Mouse (Mus musculus) CD8-positive naive resting alpha-beta T cell, adult 57 days (primary cell): ENCODE results near the gene Slc27a1. TPM values are rescaled to one million over a fixed set of nuclear protein-coding genes. Genes with fewer than 3 reads are reported as not detected.

ENCODE experiments used
- total RNA-seq: library from RNA; stranded (reverse); gene quantifications from one replicate; pipeline ENCODE4 v1.2.4, GENCODE M21; 2023

Slc27a1 gene
- total RNA-seq = 6.8 TPM

DNA sequence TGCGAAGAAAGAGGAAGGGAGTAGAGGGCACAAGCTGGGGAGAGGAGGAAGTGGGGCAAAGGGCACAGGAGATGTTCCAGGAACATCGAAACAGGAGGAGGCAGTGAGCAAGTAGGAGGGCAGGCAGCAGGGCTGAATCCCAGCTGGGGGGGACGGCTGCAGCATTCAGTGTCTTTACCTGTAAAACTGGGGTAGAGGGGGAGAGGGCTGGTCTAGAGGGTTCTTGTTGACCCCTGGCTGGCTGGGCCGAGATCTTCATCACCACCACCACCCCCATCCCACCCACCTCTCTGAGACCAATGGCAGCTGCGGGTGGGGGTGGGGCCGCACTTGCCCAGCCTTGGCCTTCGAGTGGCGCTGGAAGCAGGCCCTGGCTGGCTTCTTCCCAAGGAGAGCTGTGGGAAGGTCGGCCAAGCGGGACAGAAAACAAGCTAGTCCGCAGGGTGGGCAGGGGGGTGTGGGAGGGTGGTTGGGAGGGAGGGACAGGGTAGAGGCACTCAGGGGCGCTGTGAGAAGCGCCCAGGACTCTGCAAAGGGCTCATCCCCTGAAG is at the start of gene Slc27a1:
Gene Slc27a1 (plus strand): TSS at position 496 of the 551 bp plus-strand sequence.

DNA sequence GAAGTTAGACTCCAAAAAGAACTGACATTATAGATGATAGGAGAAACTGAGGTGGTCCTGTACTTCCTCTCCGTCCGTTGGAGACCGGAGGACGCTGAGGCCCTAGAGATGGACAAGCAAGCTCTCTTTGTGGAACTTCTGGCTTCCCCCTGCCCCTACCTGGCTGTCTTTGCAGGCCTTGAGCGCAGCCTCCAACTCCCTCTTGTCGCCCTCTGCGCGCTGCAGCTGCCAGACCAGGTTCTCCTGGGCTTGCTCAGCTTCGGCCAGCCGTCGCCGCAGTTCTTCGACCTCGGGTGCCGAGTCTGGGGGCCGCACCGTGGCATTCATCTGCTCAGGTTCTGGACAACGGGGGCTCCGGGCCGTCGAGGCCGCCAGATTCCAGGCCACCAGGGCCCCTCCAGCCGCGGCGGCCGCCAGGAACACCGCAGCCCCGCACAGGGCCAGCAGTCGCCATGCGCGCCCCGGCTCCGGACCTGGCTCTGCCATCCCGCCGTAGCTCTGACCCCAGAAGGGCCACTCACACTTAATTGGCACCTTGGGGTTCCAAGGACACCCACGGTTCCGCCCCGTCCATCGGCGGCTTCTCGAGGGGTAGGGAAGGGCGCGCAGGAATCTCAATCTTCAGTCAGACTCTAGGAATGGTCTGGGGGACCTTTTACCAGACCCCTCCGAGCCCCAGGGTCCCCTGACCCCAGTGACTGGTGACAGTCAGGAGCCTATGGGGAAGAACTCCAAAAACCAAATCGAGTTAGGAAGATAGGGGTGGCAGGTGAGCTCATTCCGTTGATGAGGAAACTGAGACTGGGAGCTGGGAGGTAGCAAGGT is 43.2 kb upstream of the Slc27a1 start, which contains the start of gene Ccdc194:
Gene Ccdc194 (minus strand): TSS at position 486 of the 825 bp plus-strand sequence.

DNA sequence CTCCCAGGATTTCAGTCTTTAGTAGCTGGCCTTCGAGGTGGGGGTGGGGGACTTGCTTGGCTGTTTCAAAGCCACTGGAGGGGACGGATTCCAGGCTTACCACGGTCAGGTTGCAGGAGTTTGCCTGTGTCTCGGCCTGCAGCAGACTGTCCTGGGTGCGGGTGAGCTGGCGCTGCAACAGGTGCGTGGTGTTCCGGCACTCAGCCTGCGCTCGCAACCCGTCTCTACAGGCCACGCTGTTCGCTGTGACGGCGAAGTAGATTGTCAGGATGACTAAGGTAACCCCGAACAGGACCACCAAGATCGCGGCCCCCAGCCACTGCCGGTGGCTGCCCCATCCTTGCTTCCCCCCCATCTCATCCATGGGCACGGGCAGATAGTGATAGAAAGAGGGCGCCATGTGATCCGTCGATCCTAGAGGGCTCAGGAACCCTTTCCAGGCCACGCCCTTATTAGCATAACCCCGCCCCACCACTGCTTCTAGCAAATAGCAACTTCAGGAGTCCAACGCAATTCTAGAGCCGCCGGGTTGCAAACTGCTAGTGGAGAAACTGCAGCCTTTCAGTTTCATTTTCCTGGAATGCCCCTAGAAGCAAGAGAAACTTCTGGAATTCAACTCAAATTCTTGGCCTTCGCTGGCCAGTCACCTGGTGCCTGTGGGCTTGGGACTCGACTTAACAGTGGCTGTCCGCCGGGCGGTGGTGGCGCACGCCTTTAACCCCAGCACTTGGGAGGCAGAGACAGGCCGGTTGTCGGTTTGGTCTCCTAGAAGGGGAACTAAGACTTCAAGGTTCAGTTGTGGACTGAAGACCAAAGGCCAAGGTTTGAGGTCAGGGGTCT is 31.4 kb upstream of the Slc27a1 start, which contains the start of gene Bst2:
Gene Bst2 (minus strand): TSS at position 429 of the 840 bp plus-strand sequence.

DNA sequence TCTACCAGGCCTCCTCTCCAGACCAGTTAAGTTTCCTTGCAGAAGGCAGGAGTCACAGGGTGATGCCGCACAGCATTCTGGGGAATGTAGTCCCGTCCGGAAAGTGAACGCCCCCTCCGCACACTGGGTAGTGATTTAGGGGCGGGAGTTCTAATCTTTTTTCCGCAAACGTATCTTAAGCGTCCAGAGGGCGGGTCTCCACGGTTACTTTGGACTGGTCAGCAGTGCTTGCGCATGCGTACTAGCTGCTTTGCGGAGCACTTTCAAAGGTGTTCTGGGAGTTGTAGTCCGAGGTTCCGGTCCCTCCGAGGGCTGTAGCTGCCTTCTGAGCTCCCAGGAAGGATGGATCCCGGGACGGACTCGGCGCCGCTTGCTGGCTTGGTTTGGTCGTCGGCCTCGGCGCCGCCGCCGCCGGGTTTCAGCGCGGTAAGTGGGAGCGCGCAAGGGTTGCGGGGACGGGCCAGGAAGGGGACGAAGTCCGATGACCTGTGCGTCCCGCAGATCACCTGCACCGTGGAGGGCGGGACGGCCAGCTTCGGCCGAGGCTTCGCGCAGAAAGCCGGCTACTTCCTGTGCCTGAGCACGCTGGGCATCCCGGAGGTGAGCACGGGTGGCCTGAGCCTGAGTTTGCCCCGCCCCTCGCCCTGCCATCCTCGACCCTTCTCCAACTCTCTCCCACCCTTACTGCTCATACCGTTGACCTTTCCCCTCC is 25.9 kb upstream of the Slc27a1 start, which contains the start of gene Mvb12a:
Gene Mvb12a (plus strand): TSS at position 291 of the 712 bp plus-strand sequence.

DNA sequence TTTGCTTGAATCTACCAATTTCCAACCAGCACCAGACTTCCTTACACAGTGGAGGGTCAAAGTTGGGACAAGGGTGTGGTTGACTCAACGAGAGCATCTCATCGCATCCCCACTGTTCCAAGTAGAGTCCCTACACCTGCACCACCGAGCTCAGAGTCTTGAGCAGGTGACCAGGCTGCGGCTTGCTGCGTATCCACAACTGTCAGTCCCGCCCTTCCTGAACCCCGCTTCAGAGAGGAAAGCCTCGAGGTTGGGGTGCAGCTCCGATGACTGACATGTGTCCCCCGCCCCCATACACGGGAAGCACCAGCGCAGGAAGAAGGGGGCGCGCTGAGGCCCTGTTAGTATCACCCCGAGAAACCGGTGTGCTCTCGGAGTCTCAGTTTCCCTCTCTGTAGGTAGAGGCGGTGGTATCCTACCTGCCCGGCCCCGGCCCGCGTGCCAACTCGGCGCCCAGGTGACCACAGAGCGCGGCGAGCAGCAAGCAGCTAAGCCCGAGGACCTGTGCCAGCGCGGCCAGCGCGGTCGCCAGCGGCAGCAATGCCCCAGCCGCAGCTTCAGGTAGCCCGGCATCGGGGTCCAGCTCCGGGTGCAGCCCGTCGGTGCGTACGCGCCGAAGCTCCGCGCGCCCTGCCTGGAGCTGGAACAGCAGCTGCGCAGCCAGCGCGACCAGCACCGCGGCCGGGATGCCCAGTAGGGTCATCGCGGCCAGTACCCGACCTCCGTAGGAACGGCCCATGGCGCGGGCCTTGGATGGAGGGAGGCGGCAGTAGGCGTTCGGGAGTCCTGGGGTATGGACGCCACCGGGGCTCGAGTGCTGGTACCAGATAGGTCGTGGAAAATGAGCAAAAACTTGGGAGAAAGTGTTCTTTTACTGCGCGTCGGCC is 10.4 kb upstream of the Slc27a1 start, which contains the start of gene Tmem221:
Gene Tmem221 (minus strand): TSS at position 801 of the 887 bp plus-strand sequence.

DNA sequence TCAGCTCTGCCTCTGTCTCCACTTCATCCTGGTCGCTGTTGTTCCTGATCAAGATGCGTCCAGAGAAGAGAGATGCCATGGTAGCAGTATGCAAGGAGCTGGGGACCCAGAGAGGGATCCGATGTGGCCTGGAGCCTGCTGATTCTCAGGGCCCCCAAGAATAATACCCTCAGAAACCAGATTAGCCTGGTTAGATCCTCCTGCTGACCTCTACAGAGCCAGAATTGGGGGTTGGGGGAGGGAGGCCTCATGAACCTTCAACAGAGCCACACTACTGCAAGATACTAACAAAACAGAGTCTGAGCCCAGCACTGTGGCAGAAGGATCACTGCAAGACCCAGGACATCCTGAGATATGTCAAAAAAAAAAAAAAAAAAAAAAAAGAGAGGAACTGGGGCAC is 2.2 kb upstream of the Slc27a1 start, which contains the start of gene Nxnl1:
Gene Nxnl1 (minus strand): TSS at position 101 of the 400 bp plus-strand sequence.

DNA sequence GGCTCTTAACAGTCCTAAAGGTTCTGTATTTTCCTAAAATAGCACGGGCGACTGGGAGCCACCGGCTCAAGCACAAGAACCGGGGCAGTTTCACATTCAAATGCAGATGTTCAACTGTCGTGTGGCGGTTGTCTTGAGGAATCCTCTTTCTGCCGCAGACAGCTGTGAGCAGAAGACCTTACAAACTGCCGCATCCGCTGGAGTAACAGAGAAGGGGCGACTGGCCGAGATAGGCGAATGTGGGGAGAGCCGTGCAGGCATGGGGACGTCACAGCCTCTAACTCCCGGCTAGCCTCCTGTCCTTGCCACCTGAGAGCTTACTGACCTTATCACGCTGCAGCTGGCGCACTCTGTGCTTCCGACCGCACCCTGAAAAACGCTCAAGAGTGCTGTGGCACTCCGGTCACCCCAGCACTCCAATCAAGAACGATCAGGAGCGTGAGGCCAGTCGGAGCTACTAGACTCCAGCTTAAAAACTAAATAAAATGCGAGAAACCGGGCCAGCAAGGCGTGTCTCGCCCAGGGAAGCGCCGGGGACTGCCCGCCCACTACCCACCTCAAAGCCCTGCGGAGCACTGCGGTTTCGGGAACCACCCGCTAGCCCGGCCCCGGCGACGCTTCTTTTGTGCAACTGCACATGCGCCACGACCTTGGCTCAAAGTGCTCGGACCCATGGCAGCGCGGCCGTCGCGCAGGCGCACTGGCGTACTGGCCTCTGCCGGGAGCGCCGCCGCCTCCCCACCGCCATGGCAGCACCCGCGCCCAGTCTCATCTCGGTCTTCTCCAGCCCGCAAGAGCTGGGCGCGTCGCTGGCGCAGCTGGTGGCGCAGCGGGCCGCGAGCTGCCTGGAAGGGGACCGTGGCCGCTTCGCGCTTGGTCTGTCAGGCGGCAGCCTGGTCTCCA is 23.0 kb downstream of the Slc27a1 start, which contains the start of gene Pgls:
Gene Pgls (plus strand): TSS at position 706 of the 903 bp plus-strand sequence.

DNA sequence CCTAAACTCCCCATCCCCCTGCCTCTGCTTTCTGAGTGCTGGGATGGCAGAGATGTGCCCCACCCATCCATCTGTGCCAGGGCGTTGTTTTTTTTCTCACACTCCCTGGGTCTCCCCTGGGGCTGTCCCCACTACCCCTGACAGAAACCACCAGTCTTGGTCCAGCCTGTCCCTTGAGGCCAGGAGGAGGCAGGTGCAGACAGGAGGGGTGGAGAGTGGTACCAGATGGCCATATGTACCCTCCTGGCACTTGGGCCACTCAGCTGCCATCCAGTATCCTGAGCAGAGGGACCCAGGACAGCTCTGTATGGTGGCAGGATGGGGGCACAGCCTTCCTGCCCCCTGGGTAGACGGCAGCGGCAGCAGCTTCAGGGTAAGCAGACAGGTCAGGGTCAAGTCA is 28.8 kb downstream of the Slc27a1 start, which contains the start of gene Fam129c:
Gene Fam129c (plus strand): TSS at position 198 of the 400 bp plus-strand sequence.

DNA sequence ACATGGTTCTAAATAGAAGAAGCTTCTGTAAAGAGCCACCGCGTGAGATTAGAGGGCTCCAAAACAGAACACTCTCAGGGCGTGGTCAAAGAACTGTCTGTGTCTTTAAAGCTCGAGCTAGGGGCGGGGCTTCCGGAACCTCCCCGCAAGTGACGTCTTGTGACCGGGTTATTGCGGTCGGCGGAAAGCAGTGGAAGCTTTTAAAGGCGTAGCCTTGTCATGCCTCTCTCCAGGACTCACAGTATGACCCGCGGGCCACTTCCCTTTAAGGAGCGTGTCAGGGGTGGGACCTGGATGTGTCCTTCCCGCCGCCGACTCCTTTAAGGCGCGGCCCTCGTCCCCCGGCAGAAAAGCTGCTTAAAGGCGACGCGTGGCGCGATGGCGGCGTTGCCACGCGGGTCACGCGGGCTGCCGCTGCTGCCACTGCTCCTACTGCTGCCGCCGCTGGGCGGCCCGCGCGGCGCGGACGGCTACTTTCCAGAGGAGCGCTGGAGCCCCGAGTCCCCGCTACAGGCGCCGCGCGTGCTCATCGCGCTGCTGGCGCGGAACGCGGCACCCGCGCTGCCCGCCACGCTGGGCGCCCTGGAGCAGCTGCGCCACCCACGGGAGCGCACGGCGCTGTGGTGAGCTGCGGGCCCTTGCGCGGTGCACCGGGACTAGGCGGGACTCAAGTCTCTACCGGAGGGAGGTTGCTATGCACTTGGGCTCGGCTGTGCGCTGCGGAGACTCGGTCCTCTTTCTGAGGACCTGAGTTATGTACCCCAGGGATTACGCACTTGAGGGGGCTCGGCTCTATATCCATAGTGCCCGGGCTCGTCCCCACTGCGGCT is 42.4 kb downstream of the Slc27a1 start, which contains the start of gene Colgalt1:
Gene Colgalt1 (plus strand): TSS at position 177 of the 830 bp plus-strand sequence.

Other genes starting within 250 kb of the Slc27a1 start
- gene Use1, start 202.0 kb upstream of the Slc27a1 start, total RNA-seq = 310 TPM
- gene Ocel1, start 197.6 kb upstream of the Slc27a1 start, total RNA-seq = 22.3 TPM
- gene Nr2f6, start 186.9 kb upstream of the Slc27a1 start, total RNA-seq = 4.0 TPM
- 0.28 TPM for gene Ushbp1, start 173.1 kb upstream of the Slc27a1 start, total RNA-seq
- 109 TPM for gene Babam1, start 172.0 kb upstream of the Slc27a1 start, total RNA-seq
- 1.8 TPM for gene Ankle1, start 162.9 kb upstream of the Slc27a1 start, total RNA-seq
- 76.5 TPM for gene Abhd8, start 105.2 kb upstream of the Slc27a1 start, total RNA-seq
- gene Mrpl34, start 103.9 kb upstream of the Slc27a1 start, total RNA-seq = 39.7 TPM
- 90.7 TPM for gene Dda1, start 99.7 kb upstream of the Slc27a1 start, total RNA-seq
- gene Ano8, start 82.9 kb upstream of the Slc27a1 start, total RNA-seq = 24.0 TPM
- 20.5 TPM for gene Gtpbp3, start 80.8 kb upstream of the Slc27a1 start, total RNA-seq
- gene Plvap, start 57.1 kb upstream of the Slc27a1 start, total RNA-seq = 0.67 TPM
- gene Ccdc194, start 43.2 kb upstream of the Slc27a1 start, total RNA-seq = not detected
- gene Bst2, start 31.4 kb upstream of the Slc27a1 start, total RNA-seq = 62.4 TPM
- gene Mvb12a, start 26.0 kb upstream of the Slc27a1 start, total RNA-seq = 27.2 TPM
- 2.2 TPM for gene Tmem221, start 10.0 kb upstream of the Slc27a1 start, total RNA-seq
- not detected for gene Nxnl1, start 2.3 kb upstream of the Slc27a1 start, total RNA-seq
- 52.5 TPM for gene Pgls, start 23.3 kb downstream of the Slc27a1 start, total RNA-seq
- 11.5 TPM for gene Fam129c, start 28.8 kb downstream of the Slc27a1 start, total RNA-seq
- gene Colgalt1, start 42.1 kb downstream of the Slc27a1 start, total RNA-seq = 50.7 TPM
- gene Unc13a, start 102.9 kb downstream of the Slc27a1 start, total RNA-seq = 0.77 TPM
- gene Jak3, start 107.4 kb downstream of the Slc27a1 start, total RNA-seq = 89.5 TPM
- gene Insl3, start 120.3 kb downstream of the Slc27a1 start, total RNA-seq = 50.5 TPM
- gene B3gnt3, start 132.9 kb downstream of the Slc27a1 start, total RNA-seq = 0.98 TPM
- gene Fcho1, start 156.8 kb downstream of the Slc27a1 start, total RNA-seq = 133 TPM